Mouse (Mus musculus) right cerebral cortex, adult 2 months (tissue): ENCODE measurements around the gene Vsnl1.
A peak's percentile ranks its signal among the peaks of the same experiment; 100 is the strongest.

Source experiments
- DNase-seq, 2 experiments: peaks; one replicate each; pipeline ENCODE4 v3.0.0; 2021 to 2022; ENCODE audit warnings: low spot score in 2 of 2

Vsnl1 gene

DNA sequence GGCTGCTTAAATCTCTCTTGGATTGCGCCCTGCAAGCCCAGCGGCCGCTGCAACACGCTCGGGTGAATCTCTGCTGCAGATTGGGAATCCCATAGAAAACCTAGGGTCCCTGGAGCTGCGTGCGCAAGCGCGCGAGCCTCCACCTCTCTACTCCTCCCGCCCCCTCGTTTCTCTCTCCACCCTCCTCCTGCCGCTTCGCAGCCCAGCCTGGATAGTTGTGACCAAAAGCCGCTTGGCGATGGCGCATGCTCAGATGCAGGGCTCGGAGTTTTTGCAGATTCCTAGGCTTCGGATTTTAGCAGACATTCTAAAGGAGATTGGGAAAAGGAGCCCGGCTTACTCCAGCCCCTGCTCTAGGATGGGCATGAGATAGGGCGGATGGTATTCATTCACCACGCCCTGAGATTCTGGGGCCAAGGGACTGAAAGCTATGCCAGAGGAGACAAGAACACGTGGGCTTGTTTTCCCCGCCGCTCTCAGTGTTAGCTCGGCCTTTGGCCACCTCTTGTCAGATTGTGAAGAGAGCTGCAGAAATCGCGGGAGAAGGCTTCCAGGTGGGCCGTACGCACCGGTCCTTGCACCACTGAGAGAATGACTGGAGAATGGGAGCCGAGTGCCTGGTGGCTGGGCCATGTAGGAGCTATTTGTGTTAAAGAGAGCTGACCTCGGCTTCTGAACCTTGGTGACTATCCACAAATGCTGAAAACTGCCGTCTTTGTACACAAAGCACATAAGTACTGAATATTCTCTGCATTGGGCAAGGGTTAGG, at the start of gene Vsnl1:
Gene Vsnl1, minus strand, starts transcription at position 117 of the 769 bp plus-strand sequence.
- DNase-seq = peak; percentile 90 to 92

- no peak for DNase-seq
Measured at GRCm38 (mm10) chr12:11456632-11457031, 20.2 kb upstream of the Vsnl1 start.

GRCm38 (mm10) chr12:11456213-11456612, 19.8 kb upstream of the Vsnl1 start:
- DNase-seq = peak in 1 of 2 experiments; percentile 22

GRCm38 (mm10) chr12:11455549-11456194, 19.3 kb upstream of the Vsnl1 start, which contains the start of gene Rad51ap2:
Gene Rad51ap2, plus strand, starts transcription at chr12:11456079.
- peak; percentile 84 for DNase-seq

GRCm38 (mm10) chr12:11454146-11454545, 17.7 kb upstream of the Vsnl1 start:
- DNase-seq = no peak

DNA sequence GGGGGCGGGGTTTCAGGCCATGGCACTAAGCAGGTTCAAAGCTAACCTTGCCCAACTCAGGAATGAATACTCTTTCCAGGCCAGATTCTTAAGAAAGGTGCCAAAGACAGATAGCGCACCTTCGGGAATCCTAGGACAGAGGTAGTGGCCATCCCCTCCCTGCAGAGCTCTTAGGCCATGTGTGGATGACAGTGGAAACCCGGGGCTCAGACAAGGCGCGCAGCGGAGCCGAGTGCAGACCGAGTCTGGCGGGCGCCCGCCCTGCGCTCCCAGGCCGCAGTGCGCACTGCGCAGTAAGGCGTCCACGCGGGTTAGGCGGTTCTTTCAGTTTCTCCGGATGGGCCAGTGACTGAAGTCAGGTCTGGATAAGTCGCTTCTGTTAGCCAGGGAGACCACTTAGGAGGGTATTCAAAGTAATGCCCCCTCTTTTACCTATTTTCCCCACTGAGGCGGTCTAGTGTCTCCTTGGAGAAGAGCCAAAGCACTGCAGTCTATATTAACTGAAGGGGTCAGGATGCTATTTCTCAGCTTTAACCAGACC, 1.6 kb upstream of the Vsnl1 start:
- peak in 1 of 2 experiments; percentile 14 for DNase-seq

- peak; percentile 87 to 89 for DNase-seq
Measured at GRCm38 (mm10) chr12:11437266-11437906, 973 bp upstream of the Vsnl1 start.

GRCm38 (mm10) chr12:11436023-11436350, 426 bp downstream of the Vsnl1 start:
- peak; percentile 23 to 46 for DNase-seq

DNA sequence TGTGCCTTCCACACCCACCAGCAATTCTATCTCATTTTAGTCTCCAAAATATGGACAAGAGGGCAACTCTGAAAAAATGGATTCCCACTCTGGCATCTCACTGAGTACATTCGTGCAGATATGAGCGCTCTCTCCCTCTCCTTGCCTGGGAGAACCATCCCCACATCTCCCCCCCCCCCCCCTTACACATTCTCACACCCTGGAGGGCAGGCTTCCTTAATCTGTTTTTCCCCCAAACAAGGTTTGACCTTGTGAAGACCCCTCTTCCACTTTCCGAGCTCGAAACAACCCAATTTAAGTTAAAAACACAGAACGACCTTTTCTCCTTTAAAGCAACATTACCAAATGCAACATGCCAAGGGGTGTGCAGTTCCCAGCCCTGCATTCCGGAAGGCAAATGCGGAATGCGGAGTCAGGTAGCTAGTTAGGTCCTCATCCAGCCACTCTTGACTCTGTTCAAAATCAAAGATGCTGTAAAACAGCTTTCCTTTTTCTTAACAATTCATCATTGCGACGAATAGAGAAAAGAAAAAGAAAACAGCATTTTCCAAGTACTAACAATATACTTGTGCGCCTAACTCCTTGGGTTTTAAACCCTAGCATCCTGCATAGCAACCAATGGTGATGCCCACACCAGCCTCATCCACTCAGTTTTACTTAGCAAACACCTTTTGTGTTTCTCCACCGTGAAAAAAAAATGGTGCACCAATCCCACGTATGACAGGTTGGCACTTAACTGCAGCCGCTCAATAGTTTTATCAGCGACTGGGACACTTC, 979 bp downstream of the Vsnl1 start:
- DNase-seq = peak; percentile 25 to 36

- DNase-seq = peak in 1 of 2 experiments; percentile 26
Measured at GRCm38 (mm10) chr12:11434446-11434845, 2.0 kb downstream of the Vsnl1 start.

- peak in 1 of 2 experiments; percentile 43 for DNase-seq
Measured at GRCm38 (mm10) chr12:11433716-11434115, 2.7 kb downstream of the Vsnl1 start.

DNA sequence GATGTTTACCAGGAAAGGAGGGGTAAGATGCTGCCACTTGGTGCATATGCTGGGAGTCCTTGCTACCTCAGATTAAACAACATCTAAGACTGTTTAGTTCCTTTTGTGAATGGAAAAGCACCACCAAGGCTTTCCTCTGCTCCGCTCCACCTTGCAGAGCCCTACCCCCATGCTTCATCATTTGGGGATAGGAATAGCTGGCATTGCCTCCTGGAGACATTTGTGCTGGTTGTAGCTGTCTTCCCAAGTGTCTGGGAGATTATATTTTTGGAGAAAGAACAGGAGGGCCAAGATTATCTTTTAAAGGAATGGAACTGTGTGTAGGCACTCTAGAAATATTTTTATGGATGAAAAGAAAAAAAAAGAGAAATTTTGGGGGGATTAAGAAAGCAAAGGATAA, 3.3 kb downstream of the Vsnl1 start:
- DNase-seq = peak; percentile 23 to 26

DNA sequence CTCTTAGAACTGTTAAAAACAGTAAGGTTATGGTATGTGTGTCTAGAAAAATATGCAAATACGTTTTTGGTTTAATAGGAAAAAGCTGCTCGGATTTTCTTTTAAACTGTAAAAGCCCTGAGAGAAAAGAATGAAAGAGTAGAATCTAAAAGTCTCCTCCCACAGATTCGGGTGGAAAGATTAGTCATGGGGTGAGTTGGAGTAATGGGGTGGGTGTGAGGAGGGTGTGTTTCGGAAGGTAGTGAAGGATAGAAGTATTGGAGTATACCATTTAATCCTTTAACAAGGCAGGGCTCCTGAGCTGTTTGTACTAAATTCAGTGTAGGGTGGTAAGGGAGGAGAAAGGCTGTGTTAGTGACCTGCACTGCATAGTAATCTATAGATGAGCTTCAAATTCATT, 9.0 kb downstream of the Vsnl1 start:
- DNase-seq = peak in 1 of 2 experiments; percentile 38

- DNase-seq = no peak
Measured at GRCm38 (mm10) chr12:11418112-11418511, 18.3 kb downstream of the Vsnl1 start.

GRCm38 (mm10) chr12:11407679-11408078, 28.7 kb downstream of the Vsnl1 start:
- DNase-seq = no peak

GRCm38 (mm10) chr12:11398791-11399190, 37.6 kb downstream of the Vsnl1 start:
- DNase-seq = no peak

- no peak for DNase-seq
Measured at GRCm38 (mm10) chr12:11397029-11397428, 39.4 kb downstream of the Vsnl1 start.

DNA sequence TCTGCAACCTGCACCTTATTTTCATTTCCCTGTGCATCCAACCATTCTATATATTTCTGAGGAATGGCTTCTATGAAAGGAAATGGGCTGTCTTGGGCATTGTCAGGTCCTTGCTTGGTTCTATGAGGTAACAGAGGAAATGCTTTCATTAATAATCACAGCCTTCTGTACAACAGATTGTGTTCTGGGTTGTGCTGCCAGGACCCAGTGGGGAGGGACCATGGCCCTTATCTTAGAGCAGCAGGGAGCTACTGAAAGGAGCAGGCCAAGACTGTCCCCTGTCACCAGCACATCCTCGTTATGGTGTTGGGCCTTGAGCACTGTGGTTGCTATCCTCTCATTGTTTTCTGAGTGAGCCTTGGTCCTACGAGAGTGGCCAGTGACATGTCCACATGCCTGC, 40.9 kb downstream of the Vsnl1 start:
- DNase-seq = no peak

- no peak for DNase-seq
Measured at GRCm38 (mm10) chr12:11392525-11392924, 43.9 kb downstream of the Vsnl1 start.

GRCm38 (mm10) chr12:11391244-11391949, 45.0 kb downstream of the Vsnl1 start:
- no peak for DNase-seq

- no peak for DNase-seq
Measured at GRCm38 (mm10) chr12:11389141-11389540, 47.3 kb downstream of the Vsnl1 start.
